33 mouse cellular contexts compared by ENCODE assay signal in genomic region chr11:13893301-13893700, GRCm38 (mm10).
"Had no signal": no experiment of that assay in that cellular context is flagged by ENCODE, and none has a peak within 500 bp of the region (broad histone marks: within the 10 kb centered on the region; RNA-seq: fewer than 3 reads in every experiment).

No protein-coding gene starts in this region.

- H3K9ac ChIP-seq: heart, embryonic 12.5 days; heart, embryonic 13.5 days; heart, embryonic 15.5 days; hindbrain, embryonic 12.5 days; hindbrain, embryonic 15.5 days; intestine, embryonic 15.5 days; kidney, embryonic 15.5 days had no signal

- DNase-seq: heart, postnatal 10 days; heart, postnatal 14 days; heart, postnatal 36 days; heart, postnatal 4 days; kidney, adult 11 months; kidney, adult 18-20 months; kidney, adult 8-10 months; kidney, adult 9 months; kidney, postnatal 10 days; kidney, postnatal 14 days; kidney, postnatal 25 days; kidney, postnatal 36 days; kidney, postnatal 4 days; layer of hippocampus, adult 9-11 months; layer of hippocampus, postnatal 36 days had no signal

- H3K4me2 ChIP-seq: heart, embryonic 11.5 days; heart, embryonic 12.5 days; heart, embryonic 13.5 days; heart, embryonic 15.5 days; hindbrain, embryonic 12.5 days; hindbrain, embryonic 15.5 days; intestine, embryonic 15.5 days; kidney, embryonic 15.5 days had no signal

- ATAC-seq: hindbrain, embryonic 16.5 days; hindbrain, postnatal 0 days; inflammation-experienced regulatory T-cells, adult 6 months; intestine, embryonic 15.5 days; intestine, embryonic 16.5 days; intestine, postnatal 0 days had no signal

- H3K4me1 ChIP-seq: heart, embryonic 10.5 days; heart, embryonic 12.5 days; heart, embryonic 13.5 days; heart, embryonic 15.5 days; hindbrain, embryonic 10.5 days; hindbrain, embryonic 12.5 days; hindbrain, embryonic 15.5 days; intestine, embryonic 15.5 days; kidney, embryonic 15.5 days had no signal

- H3K4me3 ChIP-seq: heart, embryonic 10.5 days; heart, embryonic 12.5 days; heart, embryonic 13.5 days; heart, embryonic 15.5 days; hindbrain, embryonic 10.5 days; hindbrain, embryonic 12.5 days; hindbrain, embryonic 15.5 days; intestine, embryonic 15.5 days; kidney, embryonic 15.5 days; layer of hippocampus, adult 2 months; left cerebral cortex, adult 2 months had no signal

- H3K9me3 ChIP-seq: heart, embryonic 10.5 days; heart, embryonic 12.5 days; heart, embryonic 13.5 days; heart, embryonic 15.5 days; hindbrain, embryonic 10.5 days; hindbrain, embryonic 12.5 days; hindbrain, embryonic 15.5 days; intestine, embryonic 15.5 days; kidney, embryonic 15.5 days had no signal

- H3K27me3 ChIP-seq: heart, embryonic 12.5 days; heart, embryonic 13.5 days; heart, embryonic 15.5 days; hindbrain, embryonic 12.5 days; hindbrain, embryonic 15.5 days; intestine, embryonic 15.5 days; kidney, embryonic 15.5 days had no signal

- H3K36me3 ChIP-seq: heart, embryonic 10.5 days; heart, embryonic 12.5 days; heart, embryonic 13.5 days; heart, embryonic 15.5 days; hindbrain, embryonic 10.5 days; hindbrain, embryonic 12.5 days; hindbrain, embryonic 15.5 days; intestine, embryonic 15.5 days; kidney, embryonic 15.5 days had no signal

- H3K27ac ChIP-seq: heart, embryonic 10.5 days; heart, embryonic 13.5 days; heart, embryonic 15.5 days; hindbrain, embryonic 10.5 days; hindbrain, embryonic 12.5 days; hindbrain, embryonic 15.5 days; hindbrain, postnatal 0 days; intestine, embryonic 15.5 days; kidney, embryonic 15.5 days; kidney, postnatal 0 days; layer of hippocampus, adult 2 months; left cerebral cortex, adult 2 months had no signal
